Mouse (Mus musculus) embryo, embryonic 10 days (tissue): Measurements from ENCODE around the gene Wdr72.

ENCODE experiments used
- DNase-seq: peaks from one replicate; pipeline ENCODE4 v3.0.0-alpha.2; 2015; ENCODE audit warnings: low spot score

Wdr72 gene

GRCm38 (mm10) chr9:74109761-74110460, at the start of gene Wdr72:
TSS of gene Wdr72 (plus strand) at chr9:74110356.
- peak; percentile 24 for DNase-seq

- peak; percentile 35 for DNase-seq
Measured at GRCm38 (mm10) chr9:74066278-74066677, 43.9 kb upstream of the Wdr72 start.

DNA sequence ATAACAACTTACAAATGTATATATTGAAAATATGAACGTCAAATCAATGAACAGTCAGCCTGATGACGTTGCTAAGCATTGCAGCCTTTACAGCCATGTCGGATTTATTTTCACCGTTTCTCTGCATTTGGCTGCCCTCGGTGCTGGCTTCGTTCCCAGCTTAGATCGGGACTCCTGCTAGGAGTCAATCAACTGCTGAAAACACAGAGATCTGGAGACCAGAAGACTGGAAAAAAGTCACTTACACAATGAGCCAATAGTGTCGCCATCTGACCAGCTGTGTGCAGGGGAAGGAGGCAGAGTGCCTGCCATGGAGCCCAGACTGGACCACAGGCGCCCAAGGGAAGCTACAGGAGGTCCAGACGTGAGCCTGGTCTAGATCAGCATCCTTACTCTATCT, 43.4 kb upstream of the Wdr72 start:
- no peak for DNase-seq

GRCm38 (mm10) chr9:74075958-74076357, 34.2 kb upstream of the Wdr72 start:
- DNase-seq = no peak

DNA sequence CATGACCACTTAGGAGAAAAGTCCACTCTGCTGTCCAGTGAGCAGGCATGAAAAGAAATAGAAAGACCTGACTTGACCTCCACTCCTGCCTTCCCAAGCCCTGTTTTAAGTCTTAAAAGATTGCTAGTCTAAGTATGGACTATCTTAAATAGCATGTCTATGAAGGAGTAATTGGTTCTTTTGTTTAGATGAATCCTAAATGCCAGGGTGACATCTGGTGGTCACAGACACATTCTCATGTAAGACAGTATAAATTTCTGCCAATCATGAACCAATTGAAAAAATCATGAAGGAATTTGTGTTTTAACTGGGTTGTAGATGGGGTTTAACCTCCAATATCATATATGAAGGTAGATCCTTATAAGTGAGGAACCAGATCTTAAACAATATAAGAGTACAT, 31.7 kb upstream of the Wdr72 start:
- no peak for DNase-seq

DNA sequence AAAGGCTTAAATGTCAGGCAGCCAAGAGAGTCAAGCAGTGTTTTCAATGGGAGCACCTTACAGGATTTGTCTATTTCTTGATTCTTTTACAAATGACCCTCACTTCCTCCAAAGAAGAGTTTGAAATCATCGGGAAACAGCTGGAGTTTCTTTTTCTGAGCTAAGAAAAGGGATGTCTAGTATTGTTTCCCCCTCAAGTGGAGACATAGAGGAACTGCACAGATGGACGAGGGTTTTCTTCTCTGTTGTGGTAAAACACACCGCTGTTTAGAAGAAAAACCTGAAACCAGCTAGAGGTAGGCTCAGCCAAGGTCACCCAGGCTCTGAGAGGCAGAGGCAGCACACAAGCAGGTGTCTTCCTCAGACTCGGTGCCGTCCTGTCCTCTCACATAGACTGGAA, 29.9 kb upstream of the Wdr72 start:
- DNase-seq = peak; percentile 33

GRCm38 (mm10) chr9:74101591-74101990, 8.6 kb upstream of the Wdr72 start:
- no peak for DNase-seq

DNA sequence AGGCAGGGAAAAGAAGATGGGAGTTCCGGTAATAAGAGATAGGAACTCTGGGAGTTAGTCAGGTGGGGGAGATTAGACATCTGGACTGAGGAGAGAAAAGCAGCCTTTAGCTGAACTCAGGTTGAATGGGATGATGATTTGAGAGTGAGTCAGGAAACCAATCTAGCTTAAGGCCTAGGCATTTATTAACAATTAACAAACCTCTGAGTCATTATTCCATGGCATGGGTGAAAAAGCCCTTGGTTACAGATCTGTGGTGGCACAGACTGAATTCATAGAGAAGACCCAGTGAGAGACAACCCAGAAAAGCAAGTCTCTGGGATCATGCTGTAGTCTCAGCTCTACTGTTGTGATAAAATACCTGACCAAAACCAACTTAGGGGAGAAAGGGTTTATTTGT, 7.5 kb upstream of the Wdr72 start:
- no peak for DNase-seq

GRCm38 (mm10) chr9:74110461-74110816, 283 bp downstream of the Wdr72 start:
- peak; percentile 6 for DNase-seq

DNA sequence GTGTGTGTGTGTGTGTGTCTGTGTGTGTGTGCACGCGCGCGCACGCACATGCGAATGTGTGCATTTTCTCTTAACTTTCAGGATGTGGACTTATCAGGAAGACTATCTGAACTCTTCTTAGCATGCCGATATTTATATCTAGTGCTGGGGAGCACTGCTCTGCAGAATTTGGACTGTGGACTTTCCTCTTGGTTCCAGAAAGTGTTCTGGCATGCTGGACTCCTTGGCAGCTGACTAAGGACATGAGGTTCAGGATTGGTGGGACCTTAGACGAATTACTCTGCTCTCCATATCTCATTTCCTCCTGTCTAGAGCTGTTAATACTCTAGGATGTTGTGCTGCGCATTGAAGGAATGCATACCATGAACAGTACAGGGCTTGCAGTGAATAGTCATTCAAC, 2.4 kb downstream of the Wdr72 start:
- no peak for DNase-seq

DNA sequence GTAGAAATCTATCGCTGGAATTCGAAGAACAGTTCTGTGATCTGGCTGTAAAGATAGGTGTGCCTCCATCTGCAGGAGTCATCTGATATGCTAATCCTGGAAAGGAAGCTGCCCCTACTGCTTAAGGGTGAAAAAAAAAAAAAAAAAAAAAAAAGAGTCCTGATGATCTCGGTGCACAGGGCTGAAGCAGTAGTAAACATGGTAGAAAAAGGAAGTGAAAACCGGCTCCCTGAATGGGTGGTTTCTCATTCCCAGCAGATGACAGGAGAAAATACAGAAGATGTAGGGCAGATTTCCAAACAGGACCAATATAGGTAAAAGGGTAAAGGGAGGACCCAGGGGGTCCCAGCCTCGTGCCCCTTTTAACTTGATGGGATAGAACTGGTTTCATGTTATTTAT, 16.1 kb downstream of the Wdr72 start:
- DNase-seq = no peak

GRCm38 (mm10) chr9:74134010-74134409, 23.9 kb downstream of the Wdr72 start:
- no peak for DNase-seq

- DNase-seq = peak; percentile 94
Measured at GRCm38 (mm10) chr9:74141864-74142263, 31.7 kb downstream of the Wdr72 start.

DNA sequence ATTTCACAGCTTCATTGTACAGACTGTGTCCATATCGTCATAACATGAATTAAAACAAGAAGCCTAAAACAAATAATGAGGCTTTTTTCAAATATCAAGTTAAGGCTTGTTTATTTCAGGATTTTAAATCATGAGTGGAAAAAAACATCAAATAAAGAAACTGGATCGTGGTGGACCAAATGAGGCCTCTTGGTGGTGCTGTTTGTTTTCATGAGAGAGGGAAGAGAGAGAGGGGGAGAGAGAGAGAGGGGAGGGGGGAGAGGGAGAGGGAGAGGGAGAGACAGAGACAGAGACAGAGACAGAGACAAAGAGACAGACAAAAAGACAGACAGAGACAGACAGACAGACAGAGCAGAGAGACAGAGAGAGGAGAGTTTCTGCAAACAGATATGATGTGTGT, 32.5 kb downstream of the Wdr72 start:
- no peak for DNase-seq

DNA sequence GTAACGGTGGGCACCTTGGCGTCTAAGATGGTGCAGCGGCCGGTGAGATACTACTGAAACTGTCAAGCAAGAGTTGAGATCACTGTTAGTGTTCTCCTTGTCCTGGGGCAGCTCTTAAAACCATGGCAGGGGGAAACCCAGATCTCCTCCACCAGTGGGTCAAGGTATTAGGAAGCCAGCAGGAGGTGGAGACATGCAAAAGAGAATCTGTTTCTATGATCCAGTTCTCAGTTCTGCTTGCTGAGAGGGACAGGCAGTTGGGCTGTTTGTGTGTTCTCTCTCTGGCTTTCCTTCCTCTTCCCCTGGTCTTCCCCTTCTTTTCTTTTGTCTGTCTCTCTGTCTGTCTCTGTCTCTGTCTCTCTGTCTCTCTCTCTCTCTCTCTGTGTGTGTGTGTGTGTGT, 35.0 kb downstream of the Wdr72 start:
- DNase-seq = no peak

- DNase-seq = no peak
Measured at GRCm38 (mm10) chr9:74148306-74148705, 38.1 kb downstream of the Wdr72 start.

GRCm38 (mm10) chr9:74160361-74160933, 50.3 kb downstream of the Wdr72 start:
- DNase-seq = no peak

- DNase-seq = no peak
Measured at GRCm38 (mm10) chr9:74165697-74166096, 55.5 kb downstream of the Wdr72 start.

GRCm38 (mm10) chr9:74169904-74170303, 59.7 kb downstream of the Wdr72 start:
- no peak for DNase-seq

DNA sequence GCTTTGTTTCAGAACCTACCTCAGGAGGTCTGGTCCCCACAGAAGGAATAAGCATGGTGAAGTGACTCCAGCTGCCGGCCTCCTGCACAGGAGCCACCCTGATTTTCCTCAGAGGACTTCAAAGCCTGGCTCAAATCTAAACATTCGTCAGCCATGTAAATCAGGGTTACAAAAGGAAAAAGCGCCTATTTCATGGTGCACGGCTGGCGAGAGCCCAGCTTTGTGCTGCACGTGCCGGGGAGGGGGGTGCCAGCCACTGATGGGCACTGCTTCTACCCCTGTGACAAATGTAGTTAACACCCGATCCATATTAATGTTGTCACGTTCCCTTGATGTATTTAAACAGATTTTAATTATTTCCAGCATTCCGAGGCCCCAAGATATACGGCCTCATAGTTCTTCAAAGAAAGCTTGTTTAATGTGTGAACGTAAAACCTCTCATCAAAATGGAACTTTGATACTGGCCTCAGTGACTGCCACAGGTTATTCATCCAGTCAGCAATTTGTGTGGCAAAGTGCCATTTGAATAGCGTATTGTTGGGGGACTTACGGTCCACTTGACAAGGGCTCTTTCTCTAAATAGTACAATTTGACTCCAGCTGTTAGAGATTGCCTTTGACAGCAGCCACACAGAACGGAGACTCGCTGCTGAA, 76.7 kb downstream of the Wdr72 start:
- DNase-seq = peak; percentile 66

DNA sequence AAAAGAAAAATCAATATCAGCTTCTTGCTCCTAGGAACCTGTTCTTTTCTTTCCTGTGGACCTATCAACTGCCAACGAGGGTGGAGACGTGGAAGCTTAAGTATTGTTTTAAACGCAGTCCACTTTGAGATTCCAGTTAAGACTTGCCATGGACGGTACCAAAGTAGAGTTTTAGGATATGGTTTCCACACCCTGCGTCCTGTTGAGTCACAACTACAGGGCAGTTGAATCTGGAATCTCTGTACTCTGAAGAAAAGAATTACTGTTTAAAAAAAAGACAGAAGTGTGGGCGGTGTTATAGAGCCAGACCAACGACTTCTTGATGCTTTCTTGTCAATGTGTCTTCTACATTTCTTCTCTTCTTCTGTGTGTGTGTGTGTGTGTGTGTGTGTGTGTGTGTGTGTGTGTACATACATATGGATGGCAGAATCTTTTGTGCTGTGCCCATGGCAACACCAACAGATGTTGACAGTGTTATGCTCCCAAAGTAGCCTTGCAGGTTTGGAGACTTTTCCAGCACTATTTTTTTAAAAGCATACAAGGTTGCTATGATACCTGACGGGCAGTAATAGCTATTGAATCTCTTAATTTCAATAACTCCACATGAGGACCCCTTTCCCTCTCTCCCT, 77.4 kb downstream of the Wdr72 start:
- DNase-seq = no peak

DNA sequence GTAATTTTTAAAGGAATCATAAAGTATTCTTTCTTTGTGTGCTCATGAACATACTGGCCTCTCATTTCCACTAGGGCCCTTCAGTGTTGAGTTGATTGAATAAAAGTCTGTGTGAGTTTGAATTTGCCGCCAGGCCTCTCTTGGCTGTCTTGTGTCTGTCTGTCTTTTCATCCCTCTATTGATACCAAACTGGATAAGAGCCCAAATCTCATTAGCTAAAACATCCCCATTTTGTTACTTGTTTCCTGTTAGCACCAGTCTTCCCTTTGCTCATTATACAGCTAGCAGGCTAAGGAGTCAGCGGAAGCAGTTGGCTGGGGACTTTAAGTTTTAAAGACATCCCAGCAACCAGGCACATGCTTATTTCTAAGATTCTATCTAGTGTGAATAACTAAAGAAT, 84.7 kb downstream of the Wdr72 start:
- no peak for DNase-seq

DNA sequence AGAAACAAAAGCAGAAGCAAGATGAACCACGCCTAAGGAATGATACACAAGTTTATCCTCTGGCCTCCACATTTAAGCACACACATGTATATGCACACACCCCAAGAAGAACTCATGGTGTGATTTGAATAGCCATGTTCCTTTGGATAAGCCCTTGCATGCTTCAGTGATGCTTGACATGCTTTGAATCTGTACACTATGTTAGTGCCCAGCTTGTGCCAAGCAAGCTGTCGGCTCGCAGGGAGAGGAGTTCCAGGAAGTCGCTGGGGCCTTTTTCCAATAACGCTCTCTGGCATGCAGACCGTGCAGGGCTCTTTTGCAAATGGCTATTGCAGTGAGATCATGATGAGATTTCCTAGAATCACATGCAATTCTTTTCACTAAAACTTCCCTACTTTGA, 118.1 kb downstream of the Wdr72 start:
- no peak for DNase-seq
